Mouse (Mus musculus) urinary bladder, adult 2 months (tissue): ENCODE data around the gene Rom1. TPM values are rescaled to one million over a fixed set of nuclear protein-coding genes. Genes with fewer than 3 reads are reported as not detected.
"Not testable (repeated sequence)": the region's sequence is repeated elsewhere in the genome, so short reads cannot be mapped to it uniquely, and the experiment has no call there.

Source experiments
- DNase-seq: peaks from one replicate; pipeline ENCODE4 v3.0.0; 2022; ENCODE audit warnings: low spot score
- polyA plus RNA-seq: library from polyadenylated mRNA; depleted of rRNA; stranded (reverse); fragments of >200 nt; gene quantifications from 2 replicates; pipeline ENCODE4 v1.2.3, GENCODE M21; 2012; rRNA removed

Rom1 gene
- 9.4 and 12.3 TPM in 2 replicates for polyA plus RNA-seq

GRCm38 (mm10) chr19:8929224-8930088 lies at the start of gene Rom1, which contains the start of gene Eml3:
Rom1 (minus strand) TSS chr19:8929356.
Eml3 (plus strand) TSS chr19:8929552.
- peak; percentile 77 for DNase-seq

- DNase-seq: no peak
These were observed 47.4 kb upstream of the Rom1 start for GRCm38 (mm10) chr19:8976535-8976934.

GRCm38 (mm10) chr19:8975491-8975890 lies 46.3 kb upstream of the Rom1 start:
- DNase-seq: no peak

- DNase-seq: no peak
These were observed 45.5 kb upstream of the Rom1 start for GRCm38 (mm10) chr19:8974638-8975037.

GRCm38 (mm10) chr19:8972491-8972890 lies 43.3 kb upstream of the Rom1 start:
- not testable (repeated sequence) for DNase-seq

- no peak for DNase-seq
These were observed 38.7 kb upstream of the Rom1 start for GRCm38 (mm10) chr19:8967893-8968292.

GRCm38 (mm10) chr19:8967373-8967743 lies 38.2 kb upstream of the Rom1 start:
- no peak for DNase-seq

GRCm38 (mm10) chr19:8966590-8967372 lies 37.6 kb upstream of the Rom1 start, which contains the start of gene Eef1g:
Eef1g (plus strand) TSS chr19:8967041.
- DNase-seq: peak; percentile 85

- DNase-seq: no peak
These were observed 37.0 kb upstream of the Rom1 start for GRCm38 (mm10) chr19:8966198-8966589.

GRCm38 (mm10) chr19:8965771-8966170 lies 36.6 kb upstream of the Rom1 start:
- no peak for DNase-seq

GRCm38 (mm10) chr19:8965075-8965474 lies 35.9 kb upstream of the Rom1 start:
- DNase-seq: no peak

GRCm38 (mm10) chr19:8962256-8962655 lies 33.1 kb upstream of the Rom1 start:
- DNase-seq: no peak

GRCm38 (mm10) chr19:8954171-8954570 lies 25.0 kb upstream of the Rom1 start:
- DNase-seq: no peak

GRCm38 (mm10) chr19:8953135-8954039 lies 24.2 kb upstream of the Rom1 start, which contains the start of gene Tut1:
Tut1 (plus strand) TSS chr19:8953847.
- DNase-seq: peak; percentile 61

GRCm38 (mm10) chr19:8952241-8952640 lies 23.1 kb upstream of the Rom1 start:
- no peak for DNase-seq

- no peak for DNase-seq
These were observed 21.0 kb upstream of the Rom1 start for GRCm38 (mm10) chr19:8950190-8950589.

- DNase-seq: no peak
These were observed 17.8 kb upstream of the Rom1 start for GRCm38 (mm10) chr19:8946929-8947328.

GRCm38 (mm10) chr19:8945251-8945650 lies 16.1 kb upstream of the Rom1 start:
- DNase-seq: no peak

GRCm38 (mm10) chr19:8944750-8945149 lies 15.6 kb upstream of the Rom1 start:
- DNase-seq: no peak

GRCm38 (mm10) chr19:8944062-8944461 lies 14.9 kb upstream of the Rom1 start:
- no peak for DNase-seq

GRCm38 (mm10) chr19:8943047-8943446 lies 13.9 kb upstream of the Rom1 start:
- DNase-seq: no peak
